Mouse (Mus musculus): ENCODE results near the gene Heatr6.

Heatr6 gene

DNA sequence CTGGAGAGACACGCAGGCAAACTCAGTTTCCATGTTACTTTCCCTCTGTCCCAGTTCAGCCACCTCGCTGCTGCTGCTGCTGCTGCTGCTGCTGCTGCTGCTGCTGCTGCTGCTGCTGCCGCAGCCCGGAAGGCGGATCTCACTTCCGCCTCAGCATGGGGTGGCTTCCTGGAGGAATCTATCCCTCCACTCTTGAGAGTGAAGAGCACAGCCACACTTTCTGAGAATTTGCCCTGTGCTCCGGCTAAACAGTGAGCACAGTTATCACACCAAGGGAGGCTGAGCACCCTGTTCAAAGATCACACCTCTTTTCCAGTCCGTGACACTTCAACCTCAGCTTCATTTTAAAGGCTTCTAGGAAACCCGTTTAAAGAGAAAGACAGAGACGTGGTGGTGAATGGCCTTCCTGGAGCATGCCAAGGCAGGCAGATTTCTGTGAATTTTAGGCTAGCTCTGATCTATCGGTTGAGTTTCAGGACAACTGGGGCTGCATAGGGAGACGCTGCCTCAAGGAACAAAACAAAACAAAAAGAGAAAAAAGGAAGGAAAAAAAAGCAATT, 46.5 kb downstream of the Heatr6 start:
- DNase-seq (ENCODE audit: low read depth, low spot score): no peak

DNA sequence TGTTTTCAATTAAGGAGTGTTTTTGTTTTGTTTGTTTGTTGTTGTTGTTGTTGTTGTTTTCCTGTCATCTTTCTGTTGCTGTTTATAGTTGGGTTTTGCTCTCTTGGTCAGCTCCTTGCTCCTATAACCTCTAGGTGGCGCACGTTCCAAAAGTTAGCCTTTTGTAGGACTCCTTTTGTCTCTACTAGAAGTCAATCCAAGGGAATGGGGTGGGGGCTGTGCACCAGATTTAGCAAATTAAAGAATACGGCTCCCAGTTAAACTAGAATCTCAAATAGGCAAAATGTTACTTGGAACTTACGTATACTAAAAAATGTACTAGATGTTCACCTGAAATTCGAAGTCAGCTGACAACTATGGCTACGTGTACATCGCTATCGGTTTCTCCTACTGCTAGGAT, 48.7 kb downstream of the Heatr6 start:
- peak; percentile 54 for DNase-seq (ENCODE audit: low read depth, low spot score)

DNA sequence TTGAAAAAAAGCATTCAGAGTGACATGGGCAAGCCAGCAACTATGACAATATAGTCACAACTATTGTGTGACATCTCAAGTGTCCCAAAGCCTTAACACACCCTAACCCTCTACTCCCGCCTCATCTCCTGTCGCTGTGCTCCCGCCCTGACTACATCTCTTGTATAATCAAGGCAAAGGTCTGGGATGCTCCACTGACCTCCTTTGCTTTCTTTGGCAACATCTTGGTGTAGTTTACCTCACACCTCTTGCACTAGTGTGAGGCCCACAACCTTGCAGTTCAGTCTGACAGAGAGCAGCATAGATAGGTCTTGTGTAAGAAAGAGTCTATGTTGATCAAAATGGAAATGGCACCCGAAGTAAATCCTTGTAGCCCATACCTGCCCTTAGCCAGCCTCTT, 49.1 kb downstream of the Heatr6 start:
- DNase-seq (ENCODE audit: low read depth, low spot score): no peak

DNA sequence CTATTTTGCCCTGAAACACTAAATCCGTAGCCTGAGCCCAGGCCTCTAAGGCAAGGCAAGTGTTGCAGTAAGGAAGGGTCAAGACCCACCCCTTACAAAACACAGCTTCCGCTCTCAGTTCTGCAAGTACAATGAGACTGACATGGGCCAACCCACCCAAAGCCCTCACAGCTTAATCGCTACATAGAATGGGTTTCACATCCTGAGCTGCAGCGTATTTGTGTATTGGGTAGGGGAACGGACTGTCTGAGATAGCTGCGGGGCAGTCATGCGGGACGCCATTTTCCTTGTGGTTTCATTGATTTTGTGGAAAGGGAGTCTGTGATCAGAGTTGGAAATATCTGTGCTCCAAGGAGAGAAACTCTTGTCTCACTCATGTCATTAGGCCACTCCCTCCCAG, 56.9 kb downstream of the Heatr6 start:
- DNase-seq (ENCODE audit: low read depth, low spot score): no peak

DNA sequence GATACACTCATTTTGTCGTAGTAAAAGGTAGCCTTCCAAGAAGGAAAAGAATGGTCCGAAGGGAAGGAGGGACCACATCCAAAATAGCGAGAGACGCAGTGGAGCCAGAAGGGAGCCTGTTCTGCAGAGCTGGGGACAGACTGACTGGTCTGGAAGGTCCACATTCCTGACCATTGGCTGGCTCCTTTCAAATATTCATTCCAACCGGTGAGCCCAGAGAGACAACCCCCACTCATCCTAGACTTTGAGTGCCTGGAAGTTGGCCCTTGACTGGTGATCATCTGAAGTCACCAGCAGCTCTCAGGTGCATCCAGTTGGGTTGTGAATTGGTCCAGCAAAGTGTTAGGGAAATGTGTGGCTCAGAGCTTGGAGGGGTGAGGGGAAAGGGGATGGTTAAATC, 61.7 kb downstream of the Heatr6 start:
- DNase-seq (ENCODE audit: low read depth, low spot score): no peak

DNA sequence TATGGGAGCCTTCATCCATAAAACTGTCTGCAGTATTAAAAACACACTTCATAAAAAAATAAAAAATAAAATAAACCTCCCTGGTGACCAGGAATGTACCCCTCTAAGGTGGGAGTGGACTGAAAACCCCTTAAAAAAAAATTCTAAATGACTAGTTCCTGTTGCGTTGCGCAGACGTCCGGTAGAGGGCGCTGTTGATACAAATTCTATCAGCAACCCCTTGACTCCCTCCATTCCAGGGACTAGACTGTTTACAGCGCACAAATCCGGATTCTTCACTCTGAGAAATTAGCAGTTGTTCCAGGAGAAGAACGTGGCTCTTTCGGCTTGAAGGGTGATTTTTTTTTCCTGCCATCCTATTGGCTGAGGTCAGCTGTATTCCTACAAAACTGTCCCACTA, 62.1 kb downstream of the Heatr6 start:
- DNase-seq (ENCODE audit: low read depth, low spot score): peak; percentile 65

DNA sequence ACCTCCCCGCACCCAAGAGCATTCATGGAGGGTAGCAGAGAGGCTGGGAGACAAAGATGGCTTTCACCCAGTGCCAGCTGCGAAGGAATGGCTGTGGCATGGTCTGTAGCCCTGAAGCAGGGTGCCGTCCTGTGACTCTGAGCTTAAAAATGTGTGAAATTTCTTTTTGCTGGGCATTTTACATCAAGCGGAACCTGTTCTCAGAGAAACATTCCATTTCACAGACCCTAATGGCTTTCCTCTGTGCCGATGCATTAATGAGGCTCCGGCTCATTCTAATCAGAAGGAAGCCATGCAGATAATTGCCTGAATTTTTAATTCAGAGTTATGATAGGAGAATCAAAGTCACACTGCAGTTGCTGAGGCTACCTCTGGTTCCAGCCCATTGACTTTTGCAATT, 63.6 kb downstream of the Heatr6 start:
- no peak for DNase-seq (ENCODE audit: low read depth, low spot score)

DNA sequence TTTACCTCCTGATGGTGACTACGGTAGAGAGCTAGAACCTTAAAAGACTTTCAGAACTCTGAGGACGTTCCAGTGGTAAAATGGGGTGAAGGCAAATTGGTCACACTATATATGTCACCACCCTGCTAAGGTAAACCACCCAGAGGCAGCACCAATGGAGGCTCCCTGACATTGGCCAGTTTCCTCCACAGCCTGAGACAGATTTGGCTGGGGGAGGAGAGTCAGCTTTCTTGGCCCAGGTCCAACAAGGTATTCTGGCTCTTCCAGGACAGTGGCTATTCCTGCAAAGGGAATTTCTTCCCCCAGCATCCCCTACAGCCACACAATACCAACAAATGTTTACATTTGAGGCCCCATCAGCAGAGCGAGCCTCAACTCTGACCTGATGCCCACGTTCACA, 64.5 kb downstream of the Heatr6 start:
- no peak for DNase-seq (ENCODE audit: low read depth, low spot score)

DNA sequence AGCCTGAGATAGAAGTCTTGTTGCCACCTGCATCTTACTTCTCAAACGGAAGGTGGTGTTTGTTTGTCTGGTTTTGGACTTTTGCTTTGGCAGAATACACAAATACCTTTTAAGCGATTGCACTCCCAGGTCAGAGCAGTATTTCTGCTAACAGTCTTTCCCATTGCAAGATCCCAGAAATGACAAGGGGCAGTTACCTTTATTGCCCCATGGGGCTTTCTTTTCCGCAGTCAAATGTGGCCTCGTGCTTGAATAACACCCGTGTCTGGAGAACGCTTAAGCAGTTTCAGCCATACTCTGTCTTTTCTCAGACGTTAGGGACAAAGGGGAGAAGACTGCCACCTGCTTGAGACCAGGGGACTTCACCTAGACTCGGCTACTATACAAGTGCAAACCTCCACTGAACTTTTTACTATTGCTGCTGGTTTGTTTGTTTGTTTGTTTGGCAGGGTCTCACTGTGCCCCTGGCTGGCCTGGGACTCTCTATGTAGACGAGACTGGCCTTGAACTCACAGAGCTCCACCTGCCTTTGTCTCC, 65.2 kb downstream of the Heatr6 start:
- DNase-seq (ENCODE audit: low read depth, low spot score): no peak

DNA sequence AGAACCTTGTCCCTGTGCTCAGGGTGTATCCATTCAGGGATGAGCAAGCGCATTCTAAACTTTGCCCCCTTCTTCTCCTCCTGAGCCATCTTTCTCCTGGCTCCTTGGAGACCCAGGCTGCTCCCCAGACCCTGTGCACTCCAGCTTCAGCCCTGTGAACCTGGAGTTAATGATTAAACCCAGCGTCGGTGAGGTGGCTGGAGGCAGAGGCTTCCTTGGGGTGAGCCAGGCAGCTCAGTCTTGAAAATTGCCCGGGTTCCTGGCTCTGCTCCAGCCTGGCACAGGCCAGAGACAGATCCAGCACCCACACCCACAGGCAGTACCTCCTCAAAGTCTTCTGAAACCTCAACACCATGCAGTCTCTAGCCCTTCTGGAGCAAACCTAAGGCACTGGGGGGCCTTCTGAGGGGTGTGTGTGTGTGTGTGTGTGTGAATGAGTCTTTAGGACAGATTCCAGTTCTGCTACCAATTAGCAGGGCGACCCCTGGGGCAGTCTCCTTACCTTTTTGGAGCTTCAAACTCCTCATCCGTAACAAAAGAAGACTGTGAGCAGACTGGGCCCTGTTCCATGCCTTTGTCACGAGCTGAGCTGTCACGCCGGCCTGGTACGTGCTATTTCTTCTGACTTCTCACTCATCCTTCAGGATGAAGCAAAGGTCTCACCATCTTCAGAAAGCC, 66.4 kb downstream of the Heatr6 start:
- no peak for DNase-seq (ENCODE audit: low read depth, low spot score)

DNA sequence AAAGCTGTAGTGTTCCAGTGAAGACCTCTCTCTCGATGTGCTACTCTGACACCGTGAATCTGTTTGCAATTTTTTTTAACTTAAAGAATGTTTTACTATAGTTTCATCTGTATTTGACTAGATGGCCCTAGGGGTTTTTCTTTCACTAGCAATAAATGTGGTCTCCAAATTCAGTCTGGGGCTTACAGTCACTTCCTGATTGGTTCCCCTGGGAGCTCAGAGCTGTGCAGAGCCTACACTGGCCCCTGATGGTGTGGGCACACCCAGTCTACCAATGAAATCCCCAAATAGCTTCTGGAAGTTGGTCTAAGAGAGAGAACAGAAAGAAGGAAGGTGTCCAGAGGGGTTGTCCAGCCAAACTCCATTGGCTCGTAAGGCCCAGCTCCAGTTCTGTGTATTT, 72.6 kb downstream of the Heatr6 start:
- DNase-seq (ENCODE audit: low read depth, low spot score): no peak

DNA sequence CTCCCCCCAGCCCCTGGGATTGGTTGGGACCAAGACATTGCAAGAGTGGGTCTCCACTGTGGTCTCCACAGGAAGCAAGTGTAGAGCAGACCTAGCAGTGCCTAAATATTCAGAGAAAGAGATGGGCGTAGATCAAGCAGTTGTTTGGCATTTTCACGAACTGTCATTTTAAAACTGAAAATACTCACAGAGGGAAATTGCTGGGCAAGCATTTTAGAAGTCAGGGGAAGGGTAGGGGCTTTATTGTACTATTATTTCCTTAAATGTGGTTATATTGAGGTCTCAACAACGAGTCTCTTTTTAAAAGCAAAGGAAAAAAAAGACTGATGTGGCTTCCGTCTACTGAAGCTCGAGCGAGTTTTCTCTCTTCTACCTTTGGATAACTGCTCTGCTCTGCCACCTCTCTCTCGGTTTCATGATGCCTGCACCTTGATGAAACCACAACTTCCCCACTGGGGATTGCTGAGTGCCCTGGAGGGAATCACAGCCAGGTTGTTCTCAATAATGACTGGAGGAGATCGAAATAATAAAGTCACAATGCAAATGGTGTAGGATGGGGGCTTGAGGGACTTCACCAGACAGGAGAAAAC, 75.2 kb downstream of the Heatr6 start:
- no peak for DNase-seq (ENCODE audit: low read depth, low spot score)

DNA sequence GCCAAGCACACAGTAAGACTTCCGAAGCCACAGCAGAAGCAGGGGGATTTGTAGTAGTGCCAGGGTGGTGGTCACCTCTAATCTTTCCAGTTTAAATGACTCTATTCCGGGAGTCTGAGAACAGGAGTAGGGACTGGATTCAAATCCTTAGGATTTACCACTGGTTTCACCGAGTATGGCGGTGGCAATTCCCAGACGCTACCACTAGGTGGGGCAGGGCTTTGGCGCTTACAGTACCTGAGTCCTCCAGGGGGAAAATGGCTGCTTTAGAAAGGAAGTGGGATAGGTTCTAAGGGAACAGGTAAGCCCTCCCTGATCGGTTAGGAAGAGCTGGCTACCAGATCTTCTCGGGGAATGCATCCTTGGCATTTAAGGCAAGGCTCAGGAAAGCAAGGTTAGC, 78.9 kb downstream of the Heatr6 start:
- peak; percentile 67 for DNase-seq (ENCODE audit: low read depth, low spot score)
